21 mouse cellular contexts compared by ENCODE assay signal in genomic region chrX:159144674-159145073, GRCm38 (mm10).
DNase-seq lines count a peak whose midpoint lies in the region; ATAC-seq and TF ChIP-seq lines count a peak whose summit lies in the region.
"Had no signal": no experiment of that assay in that cellular context is flagged by ENCODE, and none has a peak within 500 bp of the region (broad histone marks: within the 10 kb centered on the region; RNA-seq: fewer than 3 reads in every experiment).

No protein-coding gene starts in this region.

- H3K9ac ChIP-seq in liver, adult 2 months (ENCODE audit: low read depth, low read length), result no peak overlapping the region
- H3K9ac ChIP-seq in midbrain, embryonic 13.5 days (replicated peaks), result no peak overlapping the region
- H3K9ac ChIP-seq: forebrain, embryonic 13.5 days; hindbrain, embryonic 14.5 days had no signal

- no peak overlapping the region for H3K4me3 ChIP-seq in liver, adult 2 months (ENCODE audit: insufficient read depth, low read depth, low read length)
- H3K4me3 ChIP-seq in macrophage (ENCODE audit: inconsistent target), result no peak overlapping the region
- H3K4me3 ChIP-seq in midbrain, embryonic 13.5 days (replicated peaks), result no peak overlapping the region
- H3K4me3 ChIP-seq in gastrocnemius, adult 2 months, result no peak overlapping the region
- H3K4me3 ChIP-seq: forebrain, embryonic 10.5 days; forebrain, embryonic 13.5 days; hindbrain, embryonic 10.5 days had no signal

- no peaks in the 10 kb centered on the region for H3K79me2 ChIP-seq in liver, adult 2 months (ENCODE audit: control insufficient read depth, insufficient read depth, low read length)
- no peaks in the 10 kb centered on the region for H3K79me2 ChIP-seq in macrophage (ENCODE audit: inconsistent target)

- TF ChIP-seq CTCF in liver, adult 2 months (IDR thresholded peaks at IDR 0.05; ENCODE audit: low read depth, low read length), result no peak
- TF ChIP-seq CTCF in gastrocnemius, adult 2 months (IDR thresholded peaks at IDR 0.05), result no peak

- WGBS in liver, adult 2 months, result 68% methylated on average over 3 of the region's 3 CpGs
- 34% methylated on average over 3 of the region's 3 CpGs for WGBS in macrophage (ENCODE audit: missing documents)
- WGBS in midbrain, embryonic 13.5 days, result 77% methylated on average over 3 of the region's 3 CpGs

- ATAC-seq in common myeloid progenitor, adult 5-6 weeks (replicated peaks; ENCODE audit: low read depth, poor library complexity, severe bottlenecking), result peak; percentile 68
- ATAC-seq in midbrain, embryonic 13.5 days, result no peak
- ATAC-seq: forebrain, embryonic 13.5 days; forebrain, embryonic 16.5 days; Patski had no signal

- peak; percentile 27 for DNase-seq in liver, adult 2 months (ENCODE audit: extremely low read depth, low read depth, low spot score)
- DNase-seq in liver, result no peak
- peak; percentile 2 for DNase-seq in skeletal muscle tissue, adult 2 months (ENCODE audit: low read depth, low spot score)
- DNase-seq in spleen, adult 12 weeks (ENCODE audit: low spot score), result no peak
- no peak for DNase-seq in gastrocnemius, adult 2 months
- DNase-seq: adrenal gland, postnatal 10 days; cerebellum, adult 11-12 months; cerebellum, adult 8-10 months; cerebellum, postnatal 10 days; cerebellum, postnatal 36 days; gastrocnemius, postnatal 25 days had no signal

- no peak overlapping the region for H3K27ac ChIP-seq in liver, adult 2 months (replicated peaks; ENCODE audit: insufficient read depth, low read depth, low read length)
- H3K27ac ChIP-seq in macrophage, result peak overlapping the region; percentile 58
- H3K27ac ChIP-seq in midbrain, embryonic 13.5 days, result no peak overlapping the region
- H3K27ac ChIP-seq in gastrocnemius, adult 2 months, result no peak overlapping the region
- H3K27ac ChIP-seq: forebrain, embryonic 10.5 days; forebrain, embryonic 13.5 days; hindbrain, embryonic 10.5 days; hindbrain, embryonic 14.5 days had no signal

- TF ChIP-seq POLR2A in liver, adult 2 months (IDR thresholded peaks at IDR 0.05; ENCODE audit: extremely low read depth, insufficient read depth, low read length), result no peak

- no peaks in the 10 kb centered on the region for H3K4me1 ChIP-seq in liver, adult 2 months (ENCODE audit: control insufficient read depth, insufficient read depth, low read length)
- no peaks in the 10 kb centered on the region for H3K4me1 ChIP-seq in midbrain, embryonic 13.5 days (replicated peaks)
- H3K4me1 ChIP-seq: forebrain, embryonic 10.5 days; forebrain, embryonic 13.5 days; hindbrain, embryonic 10.5 days had no signal

- no peak overlapping the region for H3K4me2 ChIP-seq in midbrain, embryonic 13.5 days (replicated peaks)
- H3K4me2 ChIP-seq: forebrain, embryonic 13.5 days; heart, embryonic 11.5 days; hindbrain, embryonic 14.5 days had no signal

- no peaks in the 10 kb centered on the region for H3K27me3 ChIP-seq in liver, adult 2 months (ENCODE audit: control insufficient read depth, insufficient read depth, low read length)
- H3K27me3 ChIP-seq in midbrain, embryonic 13.5 days, result no peaks in the 10 kb centered on the region
- H3K27me3 ChIP-seq: forebrain, embryonic 13.5 days had no signal

- intact Hi-C loops in gastrocnemius, adult 2 months (cut with DNase I), result no loop called here

- no peaks in the 10 kb centered on the region for H3K9me3 ChIP-seq in midbrain, embryonic 13.5 days
- H3K9me3 ChIP-seq: forebrain, embryonic 10.5 days; forebrain, embryonic 13.5 days; hindbrain, embryonic 10.5 days had no signal

- no peaks in the 10 kb centered on the region for H3K36me3 ChIP-seq in liver, adult 2 months (ENCODE audit: control insufficient read depth, insufficient read depth, low read length)
- no peaks in the 10 kb centered on the region for H3K36me3 ChIP-seq in macrophage (ENCODE audit: inconsistent target)
- no peaks in the 10 kb centered on the region for H3K36me3 ChIP-seq in midbrain, embryonic 13.5 days
- H3K36me3 ChIP-seq: forebrain, embryonic 10.5 days; hindbrain, embryonic 10.5 days had no signal

Comparison
In these comparisons a context has a peak if more than half of its experiments do, and no peak if none do; other contexts are left out.
1. DNase-seq: peak in liver, adult 2 months (single experiment) and skeletal muscle tissue, adult 2 months (single experiment); none in liver (single experiment), spleen, adult 12 weeks (single experiment) and gastrocnemius, adult 2 months (single experiment).